Mouse (Mus musculus): ENCODE results near the gene Akap13.

Gene Akap13

DNA sequence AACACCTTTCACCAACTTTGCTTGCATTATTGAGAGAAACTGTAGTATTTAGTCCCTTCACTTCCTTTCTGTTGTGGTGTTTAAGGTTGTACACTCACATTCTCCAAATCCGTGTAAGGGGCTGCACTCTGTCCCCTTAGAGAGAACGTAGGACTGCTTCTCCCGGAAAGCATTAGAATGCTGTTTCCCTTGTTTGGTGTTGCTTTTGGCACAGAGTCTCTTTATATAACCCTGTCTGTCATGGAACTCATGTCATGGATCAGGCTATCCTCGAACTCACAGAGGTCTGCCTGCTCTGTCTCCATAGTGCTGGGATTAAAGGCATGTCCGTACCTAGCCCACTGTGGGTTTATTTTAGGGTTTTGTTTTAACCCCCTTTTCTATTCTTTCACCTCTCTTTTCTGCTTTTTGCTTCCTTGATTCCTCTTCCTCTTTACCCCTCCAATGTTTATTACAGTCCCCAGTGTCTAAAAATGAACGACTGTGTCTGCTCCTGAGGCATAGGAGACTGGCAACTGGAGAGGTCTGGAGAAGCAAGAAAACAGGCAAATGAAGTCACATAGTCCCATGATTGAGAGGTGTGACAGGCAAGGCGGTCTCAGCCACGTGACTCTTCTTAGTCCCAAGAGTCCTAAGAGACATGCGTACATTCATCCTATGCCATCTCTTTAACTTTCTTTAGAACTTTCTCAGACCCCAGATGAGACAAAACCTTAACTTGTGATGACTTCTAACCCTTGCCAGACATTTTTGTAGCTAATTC lies 186.3 kb downstream of the Akap13 start:
- no peak for DNase-seq

DNA sequence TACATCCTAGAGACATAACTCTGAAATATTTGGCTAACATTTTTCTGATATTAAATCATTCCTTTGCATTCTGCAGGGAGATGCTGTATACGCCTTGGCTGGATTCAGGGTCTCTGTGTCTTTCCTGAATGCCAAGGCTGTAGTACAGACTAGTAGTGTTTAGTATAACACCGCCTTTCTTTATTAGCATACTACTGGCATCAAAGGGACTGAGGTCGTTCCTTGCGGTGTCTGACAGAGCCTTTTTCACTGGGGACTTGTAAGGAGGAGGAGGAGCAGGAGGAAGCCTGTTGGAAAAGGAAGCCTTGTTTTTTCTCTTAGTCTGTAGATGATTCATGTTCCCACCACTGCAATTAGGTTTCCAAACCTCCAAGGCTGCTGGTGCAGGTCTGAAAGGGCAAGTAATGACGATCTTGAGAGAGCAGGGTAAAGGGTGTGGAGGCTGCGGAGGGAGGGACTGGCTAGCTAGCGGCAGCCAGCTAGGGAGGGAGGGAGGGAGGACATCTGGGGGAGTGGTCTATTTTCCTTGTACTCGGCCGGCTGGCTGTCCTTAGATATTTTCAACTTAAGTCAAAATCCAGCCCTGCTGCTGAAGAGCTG lies 186.9 kb downstream of the Akap13 start:
- DNase-seq = peak; percentile 71

GRCm38 (mm10) chr7:75642846-75643563 lies 187.7 kb downstream of the Akap13 start:
- DNase-seq = no peak

- no peak for DNase-seq
Measured at GRCm38 (mm10) chr7:75643986-75644385, 188.7 kb downstream of the Akap13 start.

- DNase-seq = no peak
Measured at GRCm38 (mm10) chr7:75644585-75644984, 189.3 kb downstream of the Akap13 start.

DNA sequence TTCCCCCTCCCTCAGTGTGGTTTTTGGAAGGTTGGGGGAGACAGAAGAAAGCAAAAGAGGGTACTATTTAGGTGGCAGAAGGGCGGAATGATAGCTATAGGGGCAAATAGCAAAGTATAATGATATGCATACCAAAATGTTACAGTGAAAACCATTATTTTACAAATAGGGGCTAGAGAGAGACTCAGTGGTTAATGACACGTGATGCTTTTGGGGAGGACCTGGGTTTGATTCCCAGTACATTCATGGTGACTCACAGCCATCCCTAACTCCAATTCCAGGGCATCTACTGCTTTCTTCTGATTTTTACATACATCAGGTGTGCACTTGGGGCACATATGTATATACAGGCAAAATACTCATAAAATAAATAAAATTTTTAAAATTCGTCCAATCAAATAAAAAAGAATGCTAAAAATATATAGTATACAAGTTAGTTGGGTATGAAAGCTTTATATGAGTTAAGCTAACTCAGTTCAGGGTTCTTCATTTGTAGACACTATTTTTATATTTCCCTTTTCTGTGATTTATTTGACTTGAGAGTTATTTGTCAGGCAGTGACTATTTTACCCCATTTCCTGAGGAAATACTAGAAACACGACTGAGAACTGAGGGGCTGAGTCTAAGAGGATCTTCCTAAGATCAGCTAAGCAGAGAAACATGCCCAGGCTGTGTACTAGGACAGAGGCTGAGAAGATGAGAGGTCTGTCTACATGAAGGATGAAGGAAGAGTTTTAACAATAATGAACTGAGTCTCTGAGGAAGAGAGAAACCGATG lies 190.0 kb downstream of the Akap13 start:
- no peak for DNase-seq

GRCm38 (mm10) chr7:75648051-75648450 lies 192.7 kb downstream of the Akap13 start:
- no peak for DNase-seq

GRCm38 (mm10) chr7:75648961-75649360 lies 193.6 kb downstream of the Akap13 start:
- DNase-seq = peak; percentile 68

DNA sequence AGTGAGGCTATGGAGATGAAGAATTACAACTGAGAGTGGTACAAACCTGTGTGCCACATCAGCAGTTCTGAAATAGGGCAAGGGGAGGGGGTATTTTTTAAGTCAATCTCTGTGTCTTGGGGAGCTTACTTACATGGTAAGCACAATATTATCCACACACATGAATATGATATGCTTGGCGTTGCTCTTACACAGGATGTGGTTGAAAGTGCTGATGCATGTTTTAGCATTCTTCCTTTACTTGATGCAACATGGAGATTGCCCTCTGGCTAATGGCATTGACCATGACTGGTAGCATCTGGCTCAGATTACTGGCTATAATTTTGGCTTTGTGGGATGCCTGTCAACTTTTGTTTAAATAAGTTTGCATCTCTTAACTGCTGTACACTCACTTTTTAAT lies 194.6 kb downstream of the Akap13 start:
- no peak for DNase-seq

- DNase-seq = no peak
Measured at GRCm38 (mm10) chr7:75653684-75654317, 198.5 kb downstream of the Akap13 start.

- no peak for DNase-seq
Measured at GRCm38 (mm10) chr7:75655180-75656074, 200.1 kb downstream of the Akap13 start.

DNA sequence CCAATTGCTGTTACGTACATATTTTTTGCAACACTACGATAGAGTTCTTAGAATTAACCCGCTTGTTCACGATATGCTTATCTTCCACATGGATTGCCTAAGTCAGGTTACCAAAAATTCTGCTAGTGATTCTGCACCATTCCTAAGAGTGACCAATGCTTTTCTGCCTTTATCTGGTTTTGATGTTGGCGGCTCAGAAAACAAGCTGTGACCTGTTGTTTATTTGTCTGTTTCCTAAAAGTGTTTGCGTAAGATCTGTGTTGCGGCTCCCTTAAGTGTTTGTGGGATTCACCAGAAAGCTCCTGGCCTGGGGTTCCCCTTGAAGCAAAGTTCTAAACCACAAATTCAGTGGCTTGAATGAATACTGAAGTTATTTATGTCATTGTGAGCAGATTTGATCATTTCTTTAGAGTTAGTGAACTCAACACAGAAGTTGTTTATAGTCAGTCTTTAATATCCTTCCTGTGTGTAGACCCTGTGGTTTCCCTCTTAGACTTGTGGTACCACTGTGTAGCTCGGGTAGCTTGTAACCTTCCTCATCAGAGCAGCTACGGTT lies 201.0 kb downstream of the Akap13 start:
- no peak for DNase-seq

- no peak for DNase-seq
Measured at GRCm38 (mm10) chr7:75656896-75657295, 201.6 kb downstream of the Akap13 start.

GRCm38 (mm10) chr7:75664455-75664854 lies 209.1 kb downstream of the Akap13 start:
- no peak for DNase-seq

GRCm38 (mm10) chr7:75666982-75667381 lies 211.6 kb downstream of the Akap13 start:
- no peak for DNase-seq

- DNase-seq = no peak
Measured at GRCm38 (mm10) chr7:75667531-75667930, 212.2 kb downstream of the Akap13 start.

DNA sequence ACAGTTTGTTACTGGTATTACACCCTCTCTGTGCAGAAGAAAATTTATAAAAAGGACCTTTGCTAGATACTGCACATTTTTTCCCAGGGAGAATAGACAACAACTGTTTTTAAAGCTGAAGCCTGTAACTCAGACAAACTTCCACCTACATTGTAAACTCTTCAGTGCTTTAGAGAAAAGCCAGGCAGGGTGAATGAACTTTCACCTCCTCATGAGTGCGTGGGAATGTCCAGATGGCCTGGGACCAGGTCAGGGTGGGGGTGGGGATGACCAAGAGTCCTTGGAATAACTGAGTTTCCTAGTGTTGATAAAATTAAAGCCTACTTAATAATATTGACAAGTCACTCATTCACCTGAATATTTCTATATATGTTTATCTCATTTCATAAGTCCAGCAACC lies 213.1 kb downstream of the Akap13 start:
- no peak for DNase-seq

DNA sequence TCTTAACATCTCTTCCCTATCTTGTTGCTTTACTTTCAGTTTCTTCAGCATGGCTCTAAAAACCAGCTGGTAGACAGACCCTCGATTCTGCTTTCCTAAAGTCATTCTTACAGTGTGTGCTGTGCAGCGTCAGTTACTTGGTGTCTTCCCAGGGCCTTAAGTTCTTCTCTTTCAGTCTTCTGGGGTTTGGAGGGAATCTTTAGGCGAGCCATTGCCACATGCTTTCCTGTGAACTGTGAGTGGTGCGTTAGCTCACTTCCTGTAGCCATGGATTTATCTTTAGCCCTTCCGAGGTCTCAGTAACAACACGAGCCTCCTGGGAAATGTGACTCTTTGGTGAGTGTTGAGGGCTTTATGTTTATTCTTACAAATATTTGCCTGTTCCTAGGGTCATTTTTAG lies 214.1 kb downstream of the Akap13 start:
- DNase-seq = peak; percentile 51

GRCm38 (mm10) chr7:75679631-75680030 lies 224.3 kb downstream of the Akap13 start:
- DNase-seq = no peak

DNA sequence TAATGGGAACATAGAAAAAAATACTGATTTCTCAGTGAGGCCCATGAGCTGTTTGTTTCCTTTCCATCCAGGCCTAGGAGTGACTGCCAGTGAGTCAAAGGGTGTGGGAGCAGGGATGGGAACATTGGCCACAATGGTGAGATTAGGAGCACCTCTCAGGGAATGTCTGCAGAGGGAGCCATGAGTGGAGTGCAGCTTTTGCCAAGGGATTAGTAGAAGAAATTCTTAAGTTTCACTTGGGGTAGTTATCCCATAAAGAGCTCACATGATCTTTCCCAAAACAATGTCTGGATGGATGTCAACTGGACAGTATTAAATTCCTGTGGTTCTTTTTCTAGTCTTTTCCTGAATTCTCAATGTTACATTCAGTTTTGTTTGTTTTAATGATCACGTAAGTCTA lies 227.6 kb downstream of the Akap13 start:
- no peak for DNase-seq

DNA sequence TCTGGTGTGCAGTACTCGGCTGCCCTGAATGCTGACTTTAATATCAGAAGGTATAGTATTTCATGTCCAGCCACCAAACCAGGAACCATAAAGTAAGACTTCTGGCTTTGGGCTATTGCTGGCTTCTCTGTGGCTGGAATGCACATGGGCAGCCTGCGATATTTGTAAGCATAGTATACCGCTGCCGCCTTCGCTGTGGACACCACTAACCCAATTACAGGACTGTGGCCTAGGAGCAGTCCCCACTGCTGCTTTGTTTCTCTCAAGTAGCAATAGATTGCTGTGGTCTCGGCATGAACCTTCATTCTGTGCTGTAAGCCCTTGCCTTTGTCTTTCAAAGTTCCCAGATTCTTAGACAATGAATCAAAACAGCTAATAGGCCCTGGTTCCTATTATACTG lies 228.1 kb downstream of the Akap13 start:
- no peak for DNase-seq
